In the genomic region with DNA sequence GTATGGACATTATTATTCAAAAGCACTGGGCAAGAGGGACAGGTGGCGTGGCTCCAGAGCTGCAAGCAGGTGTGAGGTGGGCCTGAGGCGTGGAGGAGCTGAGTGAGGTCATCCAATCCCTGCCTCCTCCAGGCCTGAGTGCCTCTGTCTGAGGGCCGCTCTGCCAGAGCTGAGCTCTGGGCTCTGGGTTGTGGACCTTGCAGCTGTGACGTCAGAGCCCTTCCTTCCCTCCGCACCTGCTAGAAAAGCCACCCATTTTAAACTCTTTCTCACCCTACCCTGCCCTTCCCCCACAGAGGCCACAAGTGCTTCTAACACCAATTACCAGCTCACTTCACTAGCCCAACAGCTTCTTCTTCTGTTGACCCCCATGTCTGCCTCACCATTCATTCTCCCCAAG, we compare ENCODE assay signal across 21 mouse cellular contexts. TPM values are rescaled to one million over a fixed set of nuclear protein-coding genes. Genes with fewer than 3 reads are reported as not detected.
A peak's percentile ranks its signal among the peaks of the same experiment; 100 is the strongest.
DNase-seq lines count a peak whose midpoint lies in the region; ATAC-seq and TF ChIP-seq lines count a peak whose summit lies in the region.
"Had no signal": no experiment of that assay in that cellular context is flagged by ENCODE, and none has a peak within 500 bp of the region (broad histone marks: within the 10 kb centered on the region; RNA-seq: fewer than 3 reads in every experiment).

No protein-coding gene starts in this region.

- H3K36me3 ChIP-seq in kidney, embryonic 14.5 days (ENCODE audit: control insufficient read depth, insufficient read depth, low read length) = no peaks in the 10 kb centered on the region
- no peaks in the 10 kb centered on the region for H3K36me3 ChIP-seq in CH12.LX (replicated peaks in 1 of 2; ENCODE audit: control insufficient read depth in 1 of 2, insufficient read depth in 1 of 2, low read length in 1 of 2)
- no peaks in the 10 kb centered on the region for H3K36me3 ChIP-seq in myocyte (ENCODE audit: control insufficient read depth, insufficient read depth)
- H3K36me3 ChIP-seq: forebrain, embryonic 15.5 days; hindbrain, embryonic 12.5 days; limb, embryonic 13.5 days; lung, embryonic 15.5 days; neural tube, embryonic 12.5 days had no signal

- H3K9ac ChIP-seq in kidney, embryonic 14.5 days (ENCODE audit: low read depth, low read length) = peak overlapping the region; percentile 7; the same call in 1 of the 2 replicates
- H3K9ac ChIP-seq in CH12.LX (ENCODE audit: insufficient read depth, low read depth) = no peak overlapping the region
- H3K9ac ChIP-seq: forebrain, embryonic 15.5 days; hindbrain, embryonic 12.5 days; limb, embryonic 13.5 days; liver, embryonic 14.5 days; lung, embryonic 15.5 days; neural tube, embryonic 12.5 days had no signal

- no peak for TF ChIP-seq POLR2A in CH12.LX (IDR thresholded peaks at IDR 0.05; ENCODE audit: low read depth, low read length)
- TF ChIP-seq POLR2A in myocyte (IDR thresholded peaks at IDR 0.05; ENCODE audit: insufficient read length, low read depth) = no peak

- H3K79me2 ChIP-seq in CH12.LX (replicated peaks; ENCODE audit: control insufficient read depth, extremely low read depth, insufficient read depth, poor library complexity, severe bottlenecking) (no peaks in the 10 kb centered on the region), myocyte (ENCODE audit: control insufficient read depth, insufficient read depth) (no peaks in the 10 kb centered on the region)

- H3K4me1 ChIP-seq in kidney, embryonic 14.5 days (ENCODE audit: control insufficient read depth, insufficient read depth, low read length) = no peaks in the 10 kb centered on the region
- peaks cover 31 to 58% of the 10 kb centered on the region in 2 experiments for H3K4me1 ChIP-seq in CH12.LX (ENCODE audit: control insufficient read depth in 1 of 2, insufficient read depth in 2 of 2)
- H3K4me1 ChIP-seq: forebrain, embryonic 15.5 days; neural tube, embryonic 12.5 days had no signal

- TF ChIP-seq CTCF in CH12.LX (conservative IDR thresholded peaks at IDR 0.05 in 1 of 2, IDR thresholded peaks at IDR 0.05 in 1 of 2; ENCODE audit: low read depth in 2 of 2, low read length in 2 of 2) = no peak

- no peaks in the 10 kb centered on the region for H3K9me3 ChIP-seq in kidney, embryonic 14.5 days (ENCODE audit: control insufficient read depth, low read length)
- peaks cover 2% of the 10 kb centered on the region for H3K9me3 ChIP-seq in CH12.LX (replicated peaks; ENCODE audit: low read length)
- H3K9me3 ChIP-seq: forebrain, embryonic 15.5 days; hindbrain, embryonic 12.5 days; limb, embryonic 13.5 days; lung, embryonic 15.5 days; neural tube, embryonic 12.5 days had no signal

- in situ Hi-C loops in CH12.LX (cut with MboI; ENCODE audit: low pct_ligation_motif_present, low pct_unique_long_range_greater_than_20kb, low sequenced_read_pairs) = no loop called here

- H3K27ac ChIP-seq in kidney, embryonic 14.5 days (ENCODE audit: low read depth, low read length) = no peak overlapping the region
- H3K27ac ChIP-seq in CH12.LX (ENCODE audit: insufficient read depth, low read depth) = no peak overlapping the region
- H3K27ac ChIP-seq: forebrain, embryonic 15.5 days; hindbrain, embryonic 12.5 days; limb, embryonic 13.5 days; liver, embryonic 14.5 days; lung, embryonic 15.5 days; neural tube, embryonic 12.5 days had no signal

- H3K27me3 ChIP-seq in kidney, embryonic 14.5 days (ENCODE audit: control insufficient read depth, insufficient read depth, low read length) = no peaks in the 10 kb centered on the region
- H3K27me3 ChIP-seq in CH12.LX (replicated peaks) (no peaks in the 10 kb centered on the region), myocyte (ENCODE audit: control insufficient read depth, insufficient read depth, insufficient read length) (no peaks in the 10 kb centered on the region)
- H3K27me3 ChIP-seq: forebrain, embryonic 15.5 days; hindbrain, embryonic 12.5 days; limb, embryonic 13.5 days; lung, embryonic 15.5 days; neural tube, embryonic 12.5 days had no signal

- dilution Hi-C loops in CH12.LX (cut with MboI; ENCODE audit: extremely low pct_ligation_motif_present, extremely low pct_unique_long_range_greater_than_20kb, low sequenced_read_pairs) = no loop called here

- H3K4me3 ChIP-seq in kidney, embryonic 14.5 days (ENCODE audit: low read length) = no peak overlapping the region
- H3K4me3 ChIP-seq in CH12.LX (replicated peaks in 1 of 3; ENCODE audit: low read depth in 2 of 3, low read length in 2 of 3, poor library complexity in 1 of 3) = no peak overlapping the region
- H3K4me3 ChIP-seq in myocyte = no peak overlapping the region
- H3K4me3 ChIP-seq: erythroblast, embryonic 14.5 days; forebrain, embryonic 15.5 days; hindbrain, embryonic 12.5 days; limb, embryonic 13.5 days; lung, embryonic 15.5 days; neural tube, embryonic 12.5 days had no signal

- 39% methylated on average over 5 of the region's 5 CpGs for WGBS in kidney, embryonic 14.5 days

- no peak overlapping the region for H3ac ChIP-seq in myocyte (ENCODE audit: control insufficient read depth, insufficient read length)

- ATAC-seq in kidney, embryonic 14.5 days (ENCODE audit: low FRiP score, low TSS enrichment) = peak; percentile 45; the same call in 1 of the 2 replicates
- ATAC-seq: forebrain, embryonic 15.5 days had no signal

- DNase-seq in kidney, adult 18-20 months = no peak
- no peak for DNase-seq in CH12.LX (ENCODE audit: extremely low read depth)
- peak; percentile 49 for DNase-seq in thymus, postnatal 25 days
- DNase-seq in left cerebral cortex, adult 18-20 months (ENCODE audit: low spot score in 2 of 2) = no peak
- DNase-seq in spleen, adult 12 weeks (ENCODE audit: low spot score) = no peak
- DNase-seq: cerebellum, adult 2 months; heart, postnatal 10 days; kidney, postnatal 25 days; layer of hippocampus, adult 9-11 months; lung, postnatal 4 days; right cerebral cortex, postnatal 4 days had no signal

- no peak overlapping the region for H3K4me2 ChIP-seq in kidney, embryonic 14.5 days (replicated peaks; ENCODE audit: low read depth, low read length)
- H3K4me2 ChIP-seq in CH12.LX (ENCODE audit: insufficient read depth, low read depth, poor library complexity, severe bottlenecking) (no peak overlapping the region), myocyte (ENCODE audit: low read depth) (no peak overlapping the region)
- H3K4me2 ChIP-seq: forebrain, embryonic 15.5 days; heart, embryonic 11.5 days; hindbrain, embryonic 12.5 days; limb, embryonic 13.5 days; lung, embryonic 15.5 days; neural tube, embryonic 12.5 days had no signal

- TF ChIP-seq EP300 in CH12.LX (IDR thresholded peaks at IDR 0.05; ENCODE audit: low read length) = no peak

- TF ChIP-seq RAD21 in CH12.LX (IDR thresholded peaks at IDR 0.05; ENCODE audit: low read depth, low read length) = no peak

TF ChIP-seq in CH12.LX, 34 proteins besides CTCF, POLR2A, EP300 and RAD21:
- peak; percentile 16; the same call in 1 of the 2 replicates for TF ChIP-seq ETS1 (conservative IDR thresholded peaks at IDR 0.05; ENCODE audit: low read depth, low read length)
- TF ChIP-seq GABPA (IDR thresholded peaks at IDR 0.05; ENCODE audit: insufficient replicate concordance, low read depth, low read length) = no peak
- TF ChIP-seq TCF12 (IDR thresholded peaks at IDR 0.05; ENCODE audit: low read depth, low read length) = peak; percentile 44; the same call in 1 of the 2 replicates
- peak; percentile 71 for TF ChIP-seq CHD2 (IDR thresholded peaks at IDR 0.05; ENCODE audit: low read length)

TF ChIP-seq in myocyte, 11 proteins besides CTCF, POLR2A, EP300 and RAD21:
- no peak for TF ChIP-seq TCF3 (IDR thresholded peaks at IDR 0.05; ENCODE audit: insufficient read length, low read depth)
- peak in 2 of 3 experiments; percentile 38 to 50 for TF ChIP-seq MYOG (IDR thresholded peaks at IDR 0.05; ENCODE audit: control insufficient read depth in 1 of 3, insufficient read depth in 1 of 3, insufficient read length in 2 of 3, low read depth in 2 of 3)
- TF ChIP-seq MYOD1 (IDR thresholded peaks at IDR 0.05; ENCODE audit: control insufficient read depth in 1 of 3, insufficient read length in 2 of 3, low read depth in 2 of 3) = peak in 1 of 3 experiments; percentile 17
TF ChIP-seq in myocyte: peak in this region for 2.

RNA-seq across cellular contexts. Expression of a gene that starts 31.0 kb away (rescaled TPM):
- polyA plus RNA-seq in kidney, embryonic 14.5 days (2014; fragmentation: Nextera tagmentation; extraction: Ambion mirVana) = 848 and 979 TPM in 2 replicates
- 41.1 and 85.5 TPM in 2 replicates for total RNA-seq in CH12.LX (2012; rRNA removed)
- total RNA-seq in CH12.LX (2014; rRNA removed) = 96.0 and 116 TPM in 2 replicates
- polyA plus RNA-seq in CH12.LX (2012; ENCODE audit: insufficient read length, low read depth) = 17.6 and 18.3 TPM in 2 replicates
- polyA plus RNA-seq in myocyte (2012; fragmentation: generic; extraction: Trizol) = 15.2 TPM
- total RNA-seq in left cerebral cortex, adult 18-20 months (2021) = 10 to 100 TPM; 34.9 to 43.2 TPM

RNA-seq across cellular contexts. Expression of a gene that starts 59.1 kb away (rescaled TPM):
- 527 and 692 TPM in 2 replicates for polyA plus RNA-seq in kidney, embryonic 14.5 days (2014; fragmentation: Nextera tagmentation; extraction: Ambion mirVana)
- total RNA-seq in CH12.LX (2012; rRNA removed) = 2,513 and 2,636 TPM in 2 replicates
- total RNA-seq in CH12.LX (2014; rRNA removed) = 1,648 and 1,661 TPM in 2 replicates
- 1,170 and 1,488 TPM in 2 replicates for polyA plus RNA-seq in CH12.LX (2012; ENCODE audit: insufficient read length, low read depth)
- polyA plus RNA-seq in myocyte (2012; fragmentation: generic; extraction: Trizol) = 1,551 TPM
- 100 to 1,000 TPM; 277 to 280 TPM for total RNA-seq in left cerebral cortex, adult 18-20 months (2021)

RNA-seq across cellular contexts. Expression of a gene that starts 59.9 kb away (rescaled TPM):
- polyA plus RNA-seq in kidney, embryonic 14.5 days (2014; fragmentation: Nextera tagmentation; extraction: Ambion mirVana) = 5.7 and 6.0 TPM in 2 replicates
- total RNA-seq in CH12.LX (2012; rRNA removed) (7.2 and 7.6 TPM in 2 replicates), CH12.LX (2014; rRNA removed) (4.4 and 4.9 TPM in 2 replicates)
- polyA plus RNA-seq in CH12.LX (2012; ENCODE audit: insufficient read length, low read depth) (3.9 and 6.1 TPM in 2 replicates), myocyte (2012; fragmentation: generic; extraction: Trizol) (56.3 TPM)
- under 1 TPM; 0.30 to 0.40 TPM for total RNA-seq in left cerebral cortex, adult 18-20 months (2021)

Comparison
In these comparisons a context has a peak if more than half of its experiments do, and no peak if none do; other contexts are left out.
1. RNA of a gene that starts 31.0 kb away (polyA plus RNA-seq): 848 to 979 TPM in kidney, embryonic 14.5 days; 17.6 to 18.3 TPM in CH12.LX and 15.2 TPM in myocyte (single experiment); every median in the first group is over 10 times any median in the second.